Mouse (Mus musculus): Measurements from ENCODE around the gene Pcgf3. TPM values are rescaled to one million over a fixed set of nuclear protein-coding genes. Genes with fewer than 3 reads are reported as not detected.

Pcgf3 gene
- total and polyA plus RNA-seq, 2 experiments from 2014 or later: 17.6 to 34.9 TPM

- H3K4me3 ChIP-seq (ENCODE audit: low read depth, low read length): no peak overlapping the region
- no peak for TF ChIP-seq CTCF (IDR thresholded peaks at IDR 0.05)
Observed at GRCm38 (mm10) chr5:108450837-108451540, 10.0 kb upstream of the Pcgf3 start.

DNA sequence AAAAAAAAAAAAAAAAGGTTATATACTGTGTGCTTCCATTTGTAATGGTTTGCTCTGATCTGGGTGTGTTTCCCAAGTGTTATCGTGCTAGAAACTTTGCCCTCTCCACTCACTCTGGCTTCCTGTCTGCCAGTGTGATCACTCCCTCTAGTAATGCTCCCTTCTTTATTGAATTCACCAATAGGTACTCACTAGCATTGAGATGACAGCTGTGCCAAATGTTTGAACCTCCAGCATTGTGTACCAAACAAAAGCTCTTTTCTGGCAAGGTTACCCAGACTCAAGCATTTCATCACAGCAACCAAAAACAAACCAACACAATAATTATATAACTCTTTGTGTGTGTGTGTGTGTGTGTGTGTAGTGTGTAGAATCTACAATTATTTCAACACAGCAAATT lies 9.4 kb upstream of the Pcgf3 start:
- Histone ChIP-seq H3K9ac (replicated peaks; ENCODE audit: low read length, poor library complexity, severe bottlenecking) (no peak overlapping the region), H3K4me3 (ENCODE audit: low read depth, low read length) (no peak overlapping the region), H3K9me3 (ENCODE audit: low read length) (no peaks in the 10 kb centered on the region), H3K4me2 (ENCODE audit: low read depth, low read length, poor library complexity, severe bottlenecking) (no peak overlapping the region), H3K27me3 (ENCODE audit: insufficient read depth, low read length) (0 out of 2 replicates have a peak, but pooled peaks cover 4% of the 10 kb centered on the region), H3K27ac (ENCODE audit: low read depth, low read length) (no peak overlapping the region), H3K4me1 (ENCODE audit: insufficient read depth, low read length) (no peaks in the 10 kb centered on the region), H3K36me3 (ENCODE audit: insufficient read depth, low read length) (no peaks in the 10 kb centered on the region)
- DNase-seq (ENCODE audit: low spot score) (no peak), ATAC-seq (ENCODE audit: low FRiP score) (no peak)
- no peak for TF ChIP-seq CTCF (IDR thresholded peaks at IDR 0.05)
- WGBS: 88% methylated on average over 1 of the region's 1 CpGs

More at GRCm38 (mm10) chr5:108450837-108451540, 10.0 kb upstream of the Pcgf3 start:
- WGBS: 79% methylated on average over 8 of the region's 8 CpGs
- Histone ChIP-seq H3K4me1 (ENCODE audit: insufficient read depth, low read length) (no peaks in the 10 kb centered on the region), H3K27ac (ENCODE audit: low read depth, low read length) (no peak overlapping the region), H3K9me3 (ENCODE audit: low read length) (no peaks in the 10 kb centered on the region), H3K9ac (replicated peaks; ENCODE audit: low read length, poor library complexity, severe bottlenecking) (no peak overlapping the region), H3K27me3 (ENCODE audit: insufficient read depth, low read length) (0 out of 2 replicates have a peak, but pooled peaks cover 4% of the 10 kb centered on the region), H3K36me3 (ENCODE audit: insufficient read depth, low read length) (no peaks in the 10 kb centered on the region), H3K4me2 (ENCODE audit: low read depth, low read length, poor library complexity, severe bottlenecking) (no peak overlapping the region)
- ATAC-seq (ENCODE audit: low FRiP score) (no peak), DNase-seq (ENCODE audit: low spot score) (no peak)

DNA sequence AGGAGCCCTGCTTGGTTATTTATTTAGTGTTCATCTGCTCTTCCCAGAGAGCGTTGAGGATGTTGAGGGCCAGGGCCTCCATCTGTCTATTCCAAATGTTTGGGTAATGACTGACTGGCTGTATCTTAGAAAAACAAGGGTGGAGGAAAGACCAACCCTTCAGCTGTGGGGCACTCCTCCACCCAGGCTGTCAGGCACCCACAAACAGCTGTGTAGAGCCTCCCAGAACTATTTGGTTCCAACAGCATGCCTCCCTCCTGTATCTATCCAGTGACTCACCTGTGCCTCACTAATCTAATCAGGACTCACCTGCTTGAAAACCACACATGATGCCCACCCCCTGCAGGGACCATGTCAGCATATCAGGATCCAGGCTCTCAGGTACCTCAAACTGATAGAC lies 8.6 kb upstream of the Pcgf3 start:
- DNase-seq (ENCODE audit: low spot score): no peak
- no peaks in the 10 kb centered on the region for H3K9me3 ChIP-seq (ENCODE audit: low read length)
- no peaks in the 10 kb centered on the region for H3K4me1 ChIP-seq (ENCODE audit: insufficient read depth, low read length)
- H3K27ac ChIP-seq (ENCODE audit: low read depth, low read length): no peak overlapping the region
- H3K4me3 ChIP-seq (ENCODE audit: low read depth, low read length): no peak overlapping the region
- H3K9ac ChIP-seq (replicated peaks; ENCODE audit: low read length, poor library complexity, severe bottlenecking): no peak overlapping the region
- H3K4me2 ChIP-seq (ENCODE audit: low read depth, low read length, poor library complexity, severe bottlenecking): no peak overlapping the region
- H3K27me3 ChIP-seq (ENCODE audit: insufficient read depth, low read length): 0 out of 2 replicates have a peak, but pooled peaks cover 4% of the 10 kb centered on the region
- TF ChIP-seq CTCF (IDR thresholded peaks at IDR 0.05): no peak
- 85% methylated on average over 1 of the region's 1 CpGs for WGBS
- H3K36me3 ChIP-seq (ENCODE audit: insufficient read depth, low read length): no peaks in the 10 kb centered on the region
- ATAC-seq (ENCODE audit: low FRiP score): no peak

- no peak overlapping the region for H3K27ac ChIP-seq (ENCODE audit: low read depth, low read length)
- no peaks in the 10 kb centered on the region; the same call in 1 of the 2 replicates for H3K27me3 ChIP-seq (ENCODE audit: insufficient read depth, low read length)
- H3K4me1 ChIP-seq (ENCODE audit: insufficient read depth, low read length): no peaks in the 10 kb centered on the region
- no peaks in the 10 kb centered on the region for H3K36me3 ChIP-seq (ENCODE audit: insufficient read depth, low read length)
- ATAC-seq (ENCODE audit: low FRiP score): no peak
- H3K4me2 ChIP-seq (ENCODE audit: low read depth, low read length, poor library complexity, severe bottlenecking): no peak overlapping the region
- no peak overlapping the region for H3K4me3 ChIP-seq (ENCODE audit: low read depth, low read length)
- H3K9me3 ChIP-seq (ENCODE audit: low read length): no peaks in the 10 kb centered on the region
- 37% methylated on average over 3 of the region's 3 CpGs for WGBS
- DNase-seq (ENCODE audit: low spot score): no peak
- no peak for TF ChIP-seq CTCF (IDR thresholded peaks at IDR 0.05)
- H3K9ac ChIP-seq (replicated peaks; ENCODE audit: low read length, poor library complexity, severe bottlenecking): no peak overlapping the region
Observed at GRCm38 (mm10) chr5:108454094-108454493, 6.9 kb upstream of the Pcgf3 start.

GRCm38 (mm10) chr5:108458706-108459105 lies 2.3 kb upstream of the Pcgf3 start:
- no peak overlapping the region for H3K4me2 ChIP-seq (ENCODE audit: low read depth, low read length, poor library complexity, severe bottlenecking)
- H3K9ac ChIP-seq (replicated peaks; ENCODE audit: low read length, poor library complexity, severe bottlenecking): no peak overlapping the region
- ATAC-seq (ENCODE audit: low FRiP score) (no peak), DNase-seq (ENCODE audit: low spot score) (no peak)
- no peaks in the 10 kb centered on the region for H3K36me3 ChIP-seq (ENCODE audit: insufficient read depth, low read length)
- no peak overlapping the region for H3K27ac ChIP-seq (ENCODE audit: low read depth, low read length)
- WGBS: 77% methylated on average over 2 of the region's 2 CpGs
- no peak overlapping the region for H3K4me3 ChIP-seq (ENCODE audit: low read depth, low read length)
- peaks cover 14% of the 10 kb centered on the region for H3K4me1 ChIP-seq (ENCODE audit: insufficient read depth, low read length)
- TF ChIP-seq CTCF (IDR thresholded peaks at IDR 0.05): no peak
- no peaks in the 10 kb centered on the region for H3K9me3 ChIP-seq (ENCODE audit: low read length)
- no peaks in the 10 kb centered on the region; the same call in 1 of the 2 replicates for H3K27me3 ChIP-seq (ENCODE audit: insufficient read depth, low read length)

DNA sequence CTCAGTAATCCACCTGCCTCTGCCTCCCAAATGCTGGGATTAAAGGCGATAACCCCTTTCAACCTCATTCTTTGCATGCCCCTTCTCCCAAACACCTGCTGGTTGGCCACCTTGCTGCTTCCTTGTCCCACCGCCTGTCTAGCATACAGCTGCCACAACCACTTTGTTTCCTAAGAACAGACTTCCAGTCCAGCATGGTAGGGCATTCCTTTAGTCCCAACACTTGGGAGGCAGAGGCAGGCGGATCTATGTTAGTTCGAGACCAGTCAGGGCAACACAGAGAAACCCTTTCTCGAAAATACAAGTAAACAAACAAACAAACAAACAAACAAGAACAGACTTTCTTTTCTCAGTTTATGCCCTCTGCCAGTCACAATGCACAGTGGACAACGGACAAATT lies 571 bp upstream of the Pcgf3 start:
- Histone ChIP-seq H3K4me1 (ENCODE audit: insufficient read depth, low read length) (peaks cover 14% of the 10 kb centered on the region), H3K4me2 (ENCODE audit: low read depth, low read length, poor library complexity, severe bottlenecking) (peak overlapping the region; percentile 96), H3K9me3 (ENCODE audit: low read length) (no peaks in the 10 kb centered on the region), H3K9ac (replicated peaks; ENCODE audit: low read length, poor library complexity, severe bottlenecking) (no peak overlapping the region), H3K36me3 (ENCODE audit: insufficient read depth, low read length) (no peaks in the 10 kb centered on the region), H3K27ac (ENCODE audit: low read depth, low read length) (no peak overlapping the region), H3K4me3 (ENCODE audit: low read depth, low read length) (peak overlapping the region; percentile 94), H3K27me3 (ENCODE audit: insufficient read depth, low read length) (no peaks in the 10 kb centered on the region; the same call in 1 of the 2 replicates)
- no peak for ATAC-seq (ENCODE audit: low FRiP score)
- no peak for TF ChIP-seq CTCF (IDR thresholded peaks at IDR 0.05)
- WGBS: 45% methylated on average over 6 of the region's 6 CpGs
- DNase-seq (ENCODE audit: low spot score): no peak
